Mouse (Mus musculus) embryo, embryonic 10.5 days (tissue): ENCODE measurements around the gene Aamdc.

ENCODE experiments used
- DNase-seq: peaks from one replicate; pipeline ENCODE4 v3.0.0-alpha.2; 2015; ENCODE audit warnings: low spot score

Aamdc gene

GRCm38 (mm10) chr7:97514786-97515185, 64.5 kb downstream of the Aamdc start:
- DNase-seq: no peak

- DNase-seq: no peak
Observed at GRCm38 (mm10) chr7:97500555-97501209, 78.6 kb downstream of the Aamdc start.
